12 mouse cellular contexts compared by ENCODE assay signal in the genomic region with DNA sequence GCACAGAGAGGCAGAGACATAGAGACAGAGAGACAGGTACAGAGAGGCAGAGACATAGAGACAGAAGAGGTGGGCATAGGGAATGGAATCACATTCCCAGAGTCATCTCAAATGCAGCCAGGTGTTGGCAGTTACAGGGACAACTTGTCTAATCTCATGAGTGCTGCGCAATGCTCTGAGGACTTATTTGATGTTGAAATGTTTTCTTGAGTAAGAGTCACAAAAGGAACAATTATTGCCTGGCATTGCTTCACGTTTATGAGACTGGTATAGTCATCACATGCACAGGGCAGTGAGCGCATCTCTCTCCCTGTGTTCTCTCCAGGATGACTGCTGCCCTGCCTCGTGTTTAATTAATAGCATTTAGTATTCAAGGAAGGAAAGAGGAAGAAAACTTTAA. TPM values are rescaled to one million over a fixed set of nuclear protein-coding genes. Genes with fewer than 3 reads are reported as not detected.
DNase-seq lines count a peak whose midpoint lies in the region; ATAC-seq and TF ChIP-seq lines count a peak whose summit lies in the region.
"Had no signal": no experiment of that assay in that cellular context is flagged by ENCODE, and none has a peak within 500 bp of the region (broad histone marks: within the 10 kb centered on the region; RNA-seq: fewer than 3 reads in every experiment).

No protein-coding gene starts in this region.

- ATAC-seq in hindbrain, postnatal 0 days, result no peak
- no peak for ATAC-seq in neural tube, embryonic 15.5 days (ENCODE audit: low FRiP score)
- ATAC-seq in megakaryocyte-erythroid progenitor cell, adult 5-6 weeks (replicated peaks; ENCODE audit: low FRiP score, low TSS enrichment, poor library complexity, severe bottlenecking), result no peak
- no peak for ATAC-seq in kidney, embryonic 15.5 days (replicated peaks; ENCODE audit: low FRiP score)
- ATAC-seq: inflammation-experienced regulatory T-cells, adult 6 months had no signal

- no peak overlapping the region for H3K4me3 ChIP-seq in hindbrain, postnatal 0 days (ENCODE audit: low read length)
- no peak overlapping the region for H3K4me3 ChIP-seq in neural tube, embryonic 15.5 days (replicated peaks)
- H3K4me3 ChIP-seq in kidney, embryonic 15.5 days (replicated peaks), result no peak overlapping the region
- H3K4me3 ChIP-seq: heart, embryonic 12.5 days; megakaryocyte, embryonic 14.5 days had no signal

- no peak overlapping the region for H3K4me2 ChIP-seq in hindbrain, postnatal 0 days (ENCODE audit: low read depth, low read length)
- H3K4me2 ChIP-seq in neural tube, embryonic 15.5 days, result no peak overlapping the region
- H3K4me2 ChIP-seq in kidney, embryonic 15.5 days, result no peak overlapping the region
- H3K4me2 ChIP-seq: heart, embryonic 12.5 days had no signal

- peak; percentile 28 for DNase-seq in adrenal gland, postnatal 10 days
- no peak for DNase-seq in adrenal gland, postnatal 4 days (ENCODE audit: low spot score in 2 of 2)
- peak; percentile 8 for DNase-seq in lung, postnatal 25 days (ENCODE audit: low spot score)
- no peak for DNase-seq in lung, postnatal 10 days
- DNase-seq in hindbrain, postnatal 0 days (ENCODE audit: low spot score), result no peak

- 42% methylated on average over 4 of the region's 4 CpGs for whole genome bisulfite sequencing in hindbrain, postnatal 0 days
- 46% methylated on average over 4 of the region's 4 CpGs for WGBS in neural tube, embryonic 15.5 days
- 74% methylated on average over 4 of the region's 4 CpGs for WGBS in kidney, embryonic 15.5 days

- peak overlapping the region; percentile 71 for H3K27ac ChIP-seq in hindbrain, postnatal 0 days
- peak overlapping the region; percentile 84 for H3K27ac ChIP-seq in neural tube, embryonic 15.5 days (replicated peaks)
- no peak overlapping the region for H3K27ac ChIP-seq in kidney, embryonic 15.5 days

- H3K9me3 ChIP-seq in hindbrain, postnatal 0 days (ENCODE audit: low read length), result no peaks in the 10 kb centered on the region
- H3K9me3 ChIP-seq in neural tube, embryonic 15.5 days (replicated peaks), result 0 out of 2 replicates have a peak, but pooled peaks cover 5% of the 10 kb centered on the region
- no peaks in the 10 kb centered on the region; the same call in 1 of the 2 replicates for H3K9me3 ChIP-seq in kidney, embryonic 15.5 days (replicated peaks)

- H3K9ac ChIP-seq in hindbrain, postnatal 0 days (replicated peaks; ENCODE audit: low read length), result no peak overlapping the region
- H3K9ac ChIP-seq in neural tube, embryonic 15.5 days (replicated peaks), result no peak overlapping the region
- no peak overlapping the region for H3K9ac ChIP-seq in kidney, embryonic 15.5 days
- H3K9ac ChIP-seq: heart, embryonic 12.5 days had no signal

- H3K4me1 ChIP-seq in hindbrain, postnatal 0 days (ENCODE audit: insufficient read depth, low read length), result peaks cover 14% of the 10 kb centered on the region; the same call in 1 of the 2 replicates
- H3K4me1 ChIP-seq in neural tube, embryonic 15.5 days, result peaks cover 17% of the 10 kb centered on the region
- peaks cover 8% of the 10 kb centered on the region; the same call in 1 of the 2 replicates for H3K4me1 ChIP-seq in kidney, embryonic 15.5 days
- H3K4me1 ChIP-seq: heart, embryonic 12.5 days; megakaryocyte, embryonic 14.5 days had no signal

- no peaks in the 10 kb centered on the region for H3K27me3 ChIP-seq in hindbrain, postnatal 0 days (ENCODE audit: insufficient read depth, low read length)
- H3K27me3 ChIP-seq in neural tube, embryonic 15.5 days (replicated peaks), result no peaks in the 10 kb centered on the region
- H3K27me3 ChIP-seq in kidney, embryonic 15.5 days, result no peaks in the 10 kb centered on the region
- H3K27me3 ChIP-seq: heart, embryonic 12.5 days had no signal

- no peak for TF ChIP-seq CTCF in hindbrain, postnatal 0 days (IDR thresholded peaks at IDR 0.05; ENCODE audit: low read depth)

- H3K36me3 ChIP-seq in hindbrain, postnatal 0 days (ENCODE audit: insufficient read depth, low read length), result no peaks in the 10 kb centered on the region
- H3K36me3 ChIP-seq in neural tube, embryonic 15.5 days, result no peaks in the 10 kb centered on the region
- H3K36me3 ChIP-seq in kidney, embryonic 15.5 days, result no peaks in the 10 kb centered on the region
- H3K36me3 ChIP-seq: heart, embryonic 12.5 days had no signal

RNA-seq across cellular contexts. Expression of gene Ccn6, which starts 45.1 kb away (rescaled TPM):
- under 1 TPM; 0.48 TPM for total RNA-seq in adrenal gland, postnatal 10 days (2021)
- 1 to 10 TPM in 1 of 2 experiments, under 1 TPM in 1; 0.62 to 1.2 TPM for total RNA-seq in adrenal gland, postnatal 4 days (2021)
- 0.65 and 2.0 TPM in 2 replicates for total RNA-seq in hindbrain, postnatal 0 days (2014; rRNA removed)
- polyA plus RNA-seq in hindbrain, postnatal 0 days (2015; fragmentation: Nextera tagmentation; extraction: Ambion mirVana), result 0.35 and 0.49 TPM in 2 replicates
- 0.65 and 0.69 TPM in 2 replicates for polyA plus RNA-seq in neural tube, embryonic 15.5 days (2015; fragmentation: Nextera tagmentation; extraction: Ambion mirVana)
- total RNA-seq in megakaryocyte-erythroid progenitor cell, adult 5-6 weeks (2014; fragmentation: Nextera tagmentation), result not detected in 2 replicates
- total RNA-seq in megakaryocyte-erythroid progenitor cell, adult 5-6 weeks (2017), result not detected in 2 replicates
- 0.36 and 0.40 TPM in 2 replicates for polyA plus RNA-seq in kidney, embryonic 15.5 days (2015; fragmentation: Nextera tagmentation; extraction: Ambion mirVana)
- total RNA-seq: MEL had no signal
- polyA plus RNA-seq: heart, embryonic 12.5 days had no signal

Comparison
In these comparisons a context has a peak if more than half of its experiments do, and no peak if none do; other contexts are left out.
1. DNase-seq: peak in adrenal gland, postnatal 10 days (single experiment) and lung, postnatal 25 days (single experiment); none in adrenal gland, postnatal 4 days (0 of 2), lung, postnatal 10 days (single experiment) and hindbrain, postnatal 0 days (single experiment).